Mouse (Mus musculus) kidney, adult 2 months (tissue): ENCODE data around the gene Tas2r107.

Experiments used
- CTCF ChIP-seq: fragments of 200-500 bp; conservative IDR thresholded peaks from 2 replicates; pipeline ENCODE4 v1.5.1; 2011; ENCODE audit warnings: low read depth, mild to moderate bottlenecking, control low read depth, low read length, moderate library complexity, mixed read lengths; ENCODE audit not compliant: insufficient read depth, insufficient read length
- POLR2A ChIP-seq: fragments of 200-500 bp; IDR thresholded peaks from one replicate; pipeline ENCODE4 v1.6.1; 2011; ENCODE audit warnings: low read depth, low read length, control low read depth

GRCm38 (mm10) chr6:131630812-131631211 lies 29.1 kb downstream of the Tas2r107 start, which contains the start of gene Tas2r130:
- TF ChIP-seq CTCF, result no peak
- no peak for TF ChIP-seq POLR2A
